Mouse (Mus musculus) bone marrow, adult 2 months (tissue): Measurements from ENCODE around the gene Uts2.

Experiments
- CTCF ChIP-seq: fragments of 200-500 bp; IDR thresholded peaks from 2 replicates; pipeline ENCODE4 v1.5.1; 2011; ENCODE audit warnings: low read length, control low read depth; ENCODE audit not compliant: control insufficient read depth, insufficient read depth
- POLR2A ChIP-seq: fragments of 200-500 bp; IDR thresholded peaks from 2 replicates; pipeline ENCODE4 v1.6.1; 2011; ENCODE audit warnings: low read depth, mild to moderate bottlenecking, control low read depth, low read length, borderline replicate concordance; ENCODE audit not compliant: control insufficient read depth

GRCm38 (mm10) chr4:151044037-151044943, 47.4 kb downstream of the Uts2 start, which contains the start of gene Per3:
- no peak for TF ChIP-seq CTCF
- peak; percentile 28; the same call in 1 of the 2 replicates for TF ChIP-seq POLR2A
